Mouse (Mus musculus) kidney, postnatal 14 days (tissue): ENCODE results near the gene Trim44.

Experiments
- DNase-seq: peaks from one replicate; pipeline ENCODE4 v3.0.0; 2022; ENCODE audit warnings: mixed read lengths

Gene Trim44

GRCm38 (mm10) chr2:102406324-102407304 is 1.0 kb downstream of the Trim44 start:
- no peak for DNase-seq

- no peak for DNase-seq
Measured at GRCm38 (mm10) chr2:102403982-102404381, 3.6 kb downstream of the Trim44 start.

GRCm38 (mm10) chr2:102403306-102403705 is 4.3 kb downstream of the Trim44 start:
- no peak for DNase-seq

- DNase-seq, result no peak
Measured at GRCm38 (mm10) chr2:102401352-102401692, 6.3 kb downstream of the Trim44 start.

GRCm38 (mm10) chr2:102400605-102401351 is 6.8 kb downstream of the Trim44 start:
- peak; percentile 92 for DNase-seq

- DNase-seq, result no peak
Measured at GRCm38 (mm10) chr2:102399864-102400604, 7.6 kb downstream of the Trim44 start.

GRCm38 (mm10) chr2:102396493-102396892 is 11.1 kb downstream of the Trim44 start:
- DNase-seq, result no peak

- no peak for DNase-seq
Measured at GRCm38 (mm10) chr2:102393457-102393856, 14.2 kb downstream of the Trim44 start.

- DNase-seq, result no peak
Measured at GRCm38 (mm10) chr2:102385328-102385902, 22.2 kb downstream of the Trim44 start.

GRCm38 (mm10) chr2:102384496-102384895 is 23.1 kb downstream of the Trim44 start:
- peak; percentile 57 for DNase-seq

GRCm38 (mm10) chr2:102384057-102384456 is 23.6 kb downstream of the Trim44 start:
- no peak for DNase-seq

- DNase-seq, result no peak
Measured at GRCm38 (mm10) chr2:102383069-102383834, 24.4 kb downstream of the Trim44 start.

- no peak for DNase-seq
Measured at GRCm38 (mm10) chr2:102382519-102382918, 25.1 kb downstream of the Trim44 start.

GRCm38 (mm10) chr2:102380581-102380980 is 27.0 kb downstream of the Trim44 start:
- no peak for DNase-seq

GRCm38 (mm10) chr2:102378928-102379327 is 28.7 kb downstream of the Trim44 start:
- DNase-seq, result no peak

GRCm38 (mm10) chr2:102378381-102378780 is 29.2 kb downstream of the Trim44 start:
- DNase-seq, result no peak

- no peak for DNase-seq
Measured at GRCm38 (mm10) chr2:102377370-102377769, 30.3 kb downstream of the Trim44 start.

GRCm38 (mm10) chr2:102373406-102374105 is 34.1 kb downstream of the Trim44 start:
- no peak for DNase-seq

GRCm38 (mm10) chr2:102372690-102373089 is 34.9 kb downstream of the Trim44 start:
- DNase-seq, result no peak

GRCm38 (mm10) chr2:102371332-102371731 is 36.3 kb downstream of the Trim44 start:
- DNase-seq, result no peak

- DNase-seq, result no peak
Measured at GRCm38 (mm10) chr2:102365983-102366545, 41.6 kb downstream of the Trim44 start.
